ENCODE assay signal across 13 mouse cellular contexts in genomic region chr9:49915046-49915719, GRCm38 (mm10).
A peak's percentile ranks its signal among the peaks of the same experiment; 100 is the strongest.
DNase-seq lines count a peak whose midpoint lies in the region; ATAC-seq and TF ChIP-seq lines count a peak whose summit lies in the region.
"Had no signal": no experiment of that assay in that cellular context is flagged by ENCODE, and none has a peak within 500 bp of the region (broad histone marks: within the 10 kb centered on the region; RNA-seq: fewer than 3 reads in every experiment).

No protein-coding gene starts in this region.

- H3K4me1 ChIP-seq in kidney, embryonic 15.5 days, result peaks cover 49% of the 10 kb centered on the region
- H3K4me1 ChIP-seq in kidney, adult 2 months (ENCODE audit: control insufficient read depth, insufficient read depth, low read length), result no peaks in the 10 kb centered on the region
- no peaks in the 10 kb centered on the region for H3K4me1 ChIP-seq in thymus, adult 2 months (replicated peaks; ENCODE audit: control insufficient read depth, insufficient read depth, low read length)

- 73% methylated on average over 4 of the region's 4 CpGs for WGBS in kidney, embryonic 15.5 days
- 72% methylated on average over 4 of the region's 4 CpGs for WGBS in kidney, adult 2 months
- WGBS in thymus, adult 2 months, result 88% methylated on average over 4 of the region's 4 CpGs

- H3K4me3 ChIP-seq in kidney, embryonic 15.5 days (replicated peaks), result no peak overlapping the region
- H3K4me3 ChIP-seq in kidney, adult 2 months (ENCODE audit: insufficient read depth, low read depth, low read length), result no peak overlapping the region
- H3K4me3 ChIP-seq in thymus, adult 2 months (ENCODE audit: control insufficient read depth, insufficient read depth, low read length), result no peak overlapping the region

- TF ChIP-seq POLR2A in kidney, adult 2 months (IDR thresholded peaks at IDR 0.05; ENCODE audit: low read depth, low read length), result no peak
- TF ChIP-seq POLR2A in thymus, adult 2 months (IDR thresholded peaks at IDR 0.05; ENCODE audit: control insufficient read depth, extremely low read depth, insufficient read depth, low read length, poor library complexity), result no peak

- H3K4me2 ChIP-seq in kidney, embryonic 15.5 days, result no peak overlapping the region
- H3K4me2 ChIP-seq: liver, embryonic 11.5 days had no signal

- H3K36me3 ChIP-seq in kidney, embryonic 15.5 days, result no peaks in the 10 kb centered on the region
- H3K36me3 ChIP-seq in kidney, adult 2 months (ENCODE audit: control insufficient read depth, insufficient read depth, low read length), result no peaks in the 10 kb centered on the region
- H3K36me3 ChIP-seq in thymus, adult 2 months (ENCODE audit: control insufficient read depth, insufficient read depth, low read length), result no peaks in the 10 kb centered on the region

- H3K9ac ChIP-seq in kidney, embryonic 15.5 days, result no peak overlapping the region

- H3K9me3 ChIP-seq in kidney, embryonic 15.5 days (replicated peaks), result no peaks in the 10 kb centered on the region

- H3K27me3 ChIP-seq in kidney, embryonic 15.5 days, result no peaks in the 10 kb centered on the region
- H3K27me3 ChIP-seq in kidney, adult 2 months (replicated peaks; ENCODE audit: control insufficient read depth, insufficient read depth, low read length), result no peaks in the 10 kb centered on the region
- H3K27me3 ChIP-seq in thymus, adult 2 months (ENCODE audit: control insufficient read depth, insufficient read depth, low read length), result no peaks in the 10 kb centered on the region
- H3K27me3 ChIP-seq: CH12.LX had no signal

- TF ChIP-seq CTCF in kidney, adult 2 months (conservative IDR thresholded peaks at IDR 0.05; ENCODE audit: insufficient read depth, insufficient read length, low read depth, low read length), result no peak
- no peak for TF ChIP-seq CTCF in thymus, adult 2 months (IDR thresholded peaks at IDR 0.05; ENCODE audit: borderline replicate concordance, control insufficient read depth, extremely low read depth, insufficient read depth, low read length, poor library complexity)

- no peak for ATAC-seq in kidney, embryonic 15.5 days (replicated peaks; ENCODE audit: low FRiP score)

- no peak for DNase-seq in kidney, adult 18-20 months
- DNase-seq in cerebellum, postnatal 36 days, result peak; percentile 10
- peak; percentile 58 to 67 for DNase-seq in layer of hippocampus, postnatal 36 days
- DNase-seq in right cerebral cortex, postnatal 10 days (ENCODE audit: low spot score in 2 of 2), result peak; percentile 65 to 71
- DNase-seq in kidney, adult 2 months, result no peak
- DNase-seq in thymus, adult 2 months, result no peak
- no peak for DNase-seq in embryo, embryonic 10.5 days (ENCODE audit: low spot score)
- DNase-seq: heart, postnatal 4 days; lung, postnatal 36 days had no signal

- peak overlapping the region; percentile 42 for H3K27ac ChIP-seq in kidney, embryonic 15.5 days
- H3K27ac ChIP-seq in kidney, adult 2 months (ENCODE audit: insufficient read depth, low read depth, low read length), result no peak overlapping the region
- no peak overlapping the region for H3K27ac ChIP-seq in thymus, adult 2 months (ENCODE audit: control insufficient read depth, insufficient read depth, low read length)
- H3K27ac ChIP-seq: kidney, postnatal 0 days had no signal

Comparison
In these comparisons a context has a peak if more than half of its experiments do, and no peak if none do; other contexts are left out.
1. DNase-seq: peak in cerebellum, postnatal 36 days (2 of 2), layer of hippocampus, postnatal 36 days (2 of 2) and right cerebral cortex, postnatal 10 days (2 of 2); none in kidney, adult 18-20 months (single experiment), kidney, adult 2 months (single experiment), thymus, adult 2 months (single experiment) and embryo, embryonic 10.5 days (single experiment).